Mouse (Mus musculus): ENCODE results near the gene Maml2. TPM values are rescaled to one million over a fixed set of nuclear protein-coding genes. Genes with fewer than 3 reads are reported as not detected.

Gene Maml2
- polyA plus RNA-seq, 1 experiment from 2014 or later: 1.6 TPM

DNA sequence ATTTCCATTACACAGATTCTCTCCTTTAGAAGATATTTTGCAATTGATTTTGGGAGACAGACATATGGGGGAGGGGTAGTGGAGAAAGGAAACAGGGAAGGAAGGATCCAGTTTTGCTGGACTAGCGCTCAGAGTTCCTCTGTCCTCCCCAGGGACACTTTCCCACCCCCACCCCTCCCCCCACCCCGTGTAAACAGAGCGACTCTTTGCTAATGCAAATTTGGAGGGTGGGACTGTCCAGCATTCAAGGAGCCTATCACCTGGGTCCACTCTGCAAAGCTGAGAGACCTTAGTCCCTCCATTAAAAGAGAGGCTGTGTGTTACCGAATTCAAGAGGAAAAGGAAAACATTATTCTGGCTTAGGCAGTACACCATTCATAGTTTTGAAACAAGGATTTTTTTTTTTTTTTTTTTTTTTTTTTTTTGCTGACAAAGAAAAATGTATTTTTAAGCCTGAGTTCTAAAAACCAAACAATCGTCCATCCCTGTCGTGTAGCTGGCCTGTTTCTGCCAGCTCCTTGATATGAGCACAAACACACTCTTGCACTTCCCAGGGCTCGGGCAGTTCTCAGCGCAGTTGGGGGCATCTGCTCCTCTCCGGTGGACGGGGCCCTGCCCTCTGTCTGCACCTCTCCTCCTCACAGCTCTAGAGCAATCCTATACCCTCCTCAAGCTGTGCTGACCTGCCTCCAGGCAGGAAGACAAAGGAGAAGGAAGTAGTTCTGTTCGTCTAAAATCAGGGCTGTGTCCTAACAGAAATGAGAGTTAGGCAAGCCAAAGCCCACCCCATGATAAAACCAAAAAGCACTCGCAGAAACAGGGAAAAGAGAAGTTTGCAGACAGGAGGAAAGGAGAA, 364.2 kb downstream of the Maml2 start:
- peak overlapping the region; percentile 57; the same call in 1 of the 2 replicates for H3K27ac ChIP-seq (ENCODE audit: low read depth)
- H3K4me2 ChIP-seq (ENCODE audit: low read depth, low read length): peak overlapping the region; percentile 64
- H3K9me3 ChIP-seq (ENCODE audit: low read length): no peaks in the 10 kb centered on the region
- no peaks in the 10 kb centered on the region for H3K36me3 ChIP-seq (replicated peaks; ENCODE audit: insufficient read depth, low read length)
- ATAC-seq (peak; percentile 47; the same call in 1 of the 2 replicates), DNase-seq (peak; percentile 29)
- no peaks in the 10 kb centered on the region for H3K27me3 ChIP-seq (ENCODE audit: insufficient read depth, low read length)
- peak overlapping the region; percentile 24; the same call in 1 of the 2 replicates for H3K4me3 ChIP-seq (ENCODE audit: low read depth, low read length)
- TF ChIP-seq EP300 (IDR thresholded peaks at IDR 0.05; ENCODE audit: low read depth) (no peak), CTCF (IDR thresholded peaks at IDR 0.05; ENCODE audit: low read depth) (no peak)
- peaks cover 6% of the 10 kb centered on the region; the same call in 1 of the 2 replicates for H3K4me1 ChIP-seq (ENCODE audit: insufficient read depth)
- H3K9ac ChIP-seq (replicated peaks): peak overlapping the region; percentile 51; the same call in 1 of the 2 replicates
- WGBS (ENCODE audit: insufficient replicate concordance): 3% methylated on average over 12 of the region's 12 CpGs

DNA sequence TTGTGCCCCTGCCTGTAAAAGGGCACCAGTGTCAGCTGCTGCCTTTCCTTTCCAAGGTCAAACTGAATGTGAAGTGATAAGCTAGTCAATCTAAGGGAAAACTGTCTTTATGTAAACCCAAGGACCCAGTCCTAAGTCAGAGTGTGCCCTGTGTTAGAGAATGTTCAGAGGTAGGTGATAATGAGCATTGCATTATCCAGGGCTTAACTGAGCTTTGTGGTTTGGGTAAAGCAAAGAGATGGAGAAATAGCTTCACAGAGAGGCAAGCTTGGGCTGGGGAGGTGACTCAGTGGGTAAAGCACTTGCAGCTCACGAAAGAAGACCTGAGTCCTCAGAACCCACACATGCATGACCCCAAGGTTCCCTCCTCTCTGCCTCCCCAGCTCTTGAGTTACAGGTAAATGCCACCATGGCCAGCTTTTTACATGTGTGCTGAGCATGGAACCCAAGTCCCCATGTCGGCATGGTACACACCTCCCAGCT, 367.8 kb downstream of the Maml2 start:
- Histone ChIP-seq H3K9me3 (ENCODE audit: low read length) (no peaks in the 10 kb centered on the region), H3K27ac (ENCODE audit: low read depth) (no peak overlapping the region), H3K4me3 (ENCODE audit: low read depth, low read length) (no peak overlapping the region), H3K4me1 (ENCODE audit: insufficient read depth) (peaks cover 6% of the 10 kb centered on the region; the same call in 1 of the 2 replicates), H3K9ac (replicated peaks) (no peak overlapping the region), H3K27me3 (ENCODE audit: insufficient read depth, low read length) (no peaks in the 10 kb centered on the region), H3K36me3 (replicated peaks; ENCODE audit: insufficient read depth, low read length) (no peaks in the 10 kb centered on the region), H3K4me2 (ENCODE audit: low read depth, low read length) (no peak overlapping the region)
- no peak for TF ChIP-seq CTCF (IDR thresholded peaks at IDR 0.05; ENCODE audit: low read depth)
- no peak for TF ChIP-seq EP300 (IDR thresholded peaks at IDR 0.05; ENCODE audit: low read depth)
- WGBS (ENCODE audit: insufficient replicate concordance): 89% methylated on average over 2 of the region's 2 CpGs
- DNase-seq (no peak), ATAC-seq (no peak)

DNA sequence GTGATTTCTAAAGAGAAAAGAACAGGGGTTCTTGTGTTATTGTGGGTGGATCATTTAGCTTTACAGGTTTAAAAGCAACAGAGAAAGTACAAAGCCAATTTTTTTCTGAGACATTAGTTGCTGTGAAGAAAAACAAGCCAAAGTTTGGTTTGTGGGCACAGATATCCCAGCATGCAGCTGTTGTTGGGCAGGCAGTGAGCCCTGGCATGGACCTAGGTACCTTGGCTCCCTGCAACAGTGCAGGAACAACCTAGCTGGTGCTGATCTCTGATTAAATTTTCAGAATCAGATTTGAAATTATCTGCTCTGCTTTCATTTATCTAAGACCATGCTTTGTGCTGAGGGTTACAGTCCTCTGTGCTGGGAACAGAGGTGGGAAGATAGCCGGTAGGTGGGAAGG, 370.2 kb downstream of the Maml2 start:
- Histone ChIP-seq H3K4me3 (ENCODE audit: low read depth, low read length) (no peak overlapping the region), H3K4me1 (ENCODE audit: insufficient read depth) (no peaks in the 10 kb centered on the region), H3K27ac (ENCODE audit: low read depth) (no peak overlapping the region), H3K36me3 (replicated peaks; ENCODE audit: insufficient read depth, low read length) (no peaks in the 10 kb centered on the region), H3K27me3 (ENCODE audit: insufficient read depth, low read length) (no peaks in the 10 kb centered on the region), H3K9ac (replicated peaks) (no peak overlapping the region), H3K4me2 (ENCODE audit: low read depth, low read length) (no peak overlapping the region), H3K9me3 (ENCODE audit: low read length) (no peaks in the 10 kb centered on the region)
- ATAC-seq (no peak), DNase-seq (no peak)
- TF ChIP-seq CTCF (IDR thresholded peaks at IDR 0.05; ENCODE audit: low read depth) (no peak), EP300 (IDR thresholded peaks at IDR 0.05; ENCODE audit: low read depth) (no peak)
- 80% methylated on average over 1 of the region's 1 CpGs for WGBS (ENCODE audit: insufficient replicate concordance)

DNA sequence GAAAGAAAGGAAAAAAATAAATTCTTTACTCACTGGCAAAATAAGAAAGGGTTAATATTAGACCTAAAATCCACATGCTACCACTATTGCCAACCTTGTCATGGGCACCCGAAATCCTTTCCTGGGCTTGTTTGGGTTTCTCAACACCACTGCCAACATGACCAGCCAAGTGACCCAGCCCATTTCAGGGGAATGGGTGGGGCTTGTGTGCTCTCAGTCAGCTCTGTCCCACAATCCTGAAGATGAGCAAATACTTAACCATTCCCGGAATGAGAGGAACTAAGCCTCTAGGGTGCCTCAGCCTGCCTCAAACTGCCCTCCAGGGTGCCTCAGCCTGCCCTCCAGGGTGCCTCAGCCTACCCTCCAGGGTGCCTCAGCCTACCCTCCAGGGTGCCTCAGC, 371.0 kb downstream of the Maml2 start:
- no peak for TF ChIP-seq EP300 (IDR thresholded peaks at IDR 0.05; ENCODE audit: low read depth)
- no peak for TF ChIP-seq CTCF (IDR thresholded peaks at IDR 0.05; ENCODE audit: low read depth)
- peak; percentile 47; the same call in 1 of the 2 replicates for ATAC-seq
- Histone ChIP-seq H3K4me3 (ENCODE audit: low read depth, low read length) (no peak overlapping the region), H3K36me3 (replicated peaks; ENCODE audit: insufficient read depth, low read length) (no peaks in the 10 kb centered on the region), H3K27ac (ENCODE audit: low read depth) (no peak overlapping the region), H3K4me2 (ENCODE audit: low read depth, low read length) (no peak overlapping the region), H3K9ac (replicated peaks) (no peak overlapping the region), H3K9me3 (ENCODE audit: low read length) (no peaks in the 10 kb centered on the region), H3K4me1 (ENCODE audit: insufficient read depth) (no peaks in the 10 kb centered on the region), H3K27me3 (ENCODE audit: insufficient read depth, low read length) (no peaks in the 10 kb centered on the region)
- WGBS (ENCODE audit: insufficient replicate concordance): 46% methylated on average over 2 of the region's 2 CpGs
- DNase-seq: no peak

DNA sequence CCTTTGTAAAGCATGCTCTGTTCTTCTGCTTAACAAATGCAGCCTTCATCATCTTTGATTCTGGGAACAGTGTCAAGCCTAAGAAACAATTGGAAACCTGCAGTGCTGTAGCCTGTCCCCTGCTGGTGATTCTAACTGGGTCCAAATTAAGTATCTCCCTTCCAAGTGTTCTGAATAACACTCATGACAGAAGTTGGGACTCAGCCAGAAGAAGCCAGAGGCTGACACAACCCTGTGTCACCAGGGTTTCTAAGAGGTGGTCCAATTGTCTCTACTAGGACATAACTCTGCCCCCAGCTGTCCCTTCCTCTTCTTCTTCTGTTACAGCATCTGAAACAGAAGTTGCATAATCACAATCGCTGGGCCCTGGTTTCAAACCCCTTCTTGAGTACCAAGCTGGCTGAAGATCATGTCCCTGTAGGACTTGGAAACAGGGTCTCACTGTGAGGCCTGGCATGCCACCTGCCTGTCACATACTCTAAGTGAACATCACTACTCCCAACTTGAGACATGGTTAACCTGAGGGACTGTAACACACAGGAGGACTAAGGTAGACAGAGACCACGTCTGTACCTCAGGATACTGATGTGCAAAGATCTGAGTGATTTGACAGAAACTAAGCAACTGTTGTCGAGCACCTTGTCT, 373.5 kb downstream of the Maml2 start:
- DNase-seq (no peak), ATAC-seq (no peak)
- Histone ChIP-seq H3K9ac (replicated peaks) (no peak overlapping the region), H3K4me1 (ENCODE audit: insufficient read depth) (no peaks in the 10 kb centered on the region), H3K9me3 (ENCODE audit: low read length) (no peaks in the 10 kb centered on the region), H3K27ac (ENCODE audit: low read depth) (no peak overlapping the region), H3K4me3 (ENCODE audit: low read depth, low read length) (no peak overlapping the region), H3K27me3 (ENCODE audit: insufficient read depth, low read length) (no peaks in the 10 kb centered on the region), H3K4me2 (ENCODE audit: low read depth, low read length) (no peak overlapping the region), H3K36me3 (replicated peaks; ENCODE audit: insufficient read depth, low read length) (no peaks in the 10 kb centered on the region)
- TF ChIP-seq CTCF (IDR thresholded peaks at IDR 0.05; ENCODE audit: low read depth): peak; percentile 18; the same call in 1 of the 2 replicates
- no peak for TF ChIP-seq EP300 (IDR thresholded peaks at IDR 0.05; ENCODE audit: low read depth)
- 70% methylated on average over 3 of the region's 3 CpGs for WGBS (ENCODE audit: insufficient replicate concordance)

DNA sequence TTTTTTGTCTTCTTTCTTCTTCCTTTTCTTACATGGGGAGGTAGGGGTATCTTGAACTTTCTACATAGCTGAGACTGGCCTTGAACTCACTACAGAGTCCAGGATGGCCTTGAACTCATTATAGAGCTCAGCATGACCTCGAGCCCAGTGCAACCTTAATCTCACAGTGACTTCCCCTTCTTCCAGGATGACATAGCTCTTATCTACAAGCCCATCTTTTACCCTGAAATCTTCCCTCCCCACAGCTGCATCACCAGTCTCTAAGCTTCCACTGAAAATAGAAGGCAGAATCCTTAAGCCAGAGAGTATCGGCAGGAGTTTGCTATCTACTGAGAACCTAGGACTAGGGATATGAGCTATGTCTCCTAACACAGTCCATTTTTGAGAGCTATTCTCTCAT, 375.5 kb downstream of the Maml2 start:
- H3K9ac ChIP-seq (replicated peaks): no peak overlapping the region
- H3K4me1 ChIP-seq (ENCODE audit: insufficient read depth): no peaks in the 10 kb centered on the region
- ATAC-seq (no peak), DNase-seq (no peak)
- H3K27ac ChIP-seq (ENCODE audit: low read depth): no peak overlapping the region
- no peak for TF ChIP-seq EP300 (IDR thresholded peaks at IDR 0.05; ENCODE audit: low read depth)
- TF ChIP-seq CTCF (IDR thresholded peaks at IDR 0.05; ENCODE audit: low read depth): no peak
- H3K4me2 ChIP-seq (ENCODE audit: low read depth, low read length): no peak overlapping the region
- WGBS (ENCODE audit: insufficient replicate concordance): 66% methylated on average over 2 of the region's 2 CpGs
- no peaks in the 10 kb centered on the region for H3K9me3 ChIP-seq (ENCODE audit: low read length)
- no peaks in the 10 kb centered on the region for H3K36me3 ChIP-seq (replicated peaks; ENCODE audit: insufficient read depth, low read length)
- no peaks in the 10 kb centered on the region for H3K27me3 ChIP-seq (ENCODE audit: insufficient read depth, low read length)
- no peak overlapping the region for H3K4me3 ChIP-seq (ENCODE audit: low read depth, low read length)
